Mouse (Mus musculus) liver, embryonic 14 days (tissue): ENCODE measurements around the gene Lifr. TPM values are rescaled to one million over a fixed set of nuclear protein-coding genes. Genes with fewer than 3 reads are reported as not detected.

ENCODE experiments used
- polyA plus RNA-seq: library from polyadenylated mRNA; depleted of rRNA; stranded (reverse); fragments of >200 nt; gene quantifications from 2 replicates; pipeline ENCODE4 v1.2.3, GENCODE M21; 2012; rRNA removed

Gene Lifr
- 9.1 and 9.4 TPM in 2 replicates for polyA plus RNA-seq

DNA sequence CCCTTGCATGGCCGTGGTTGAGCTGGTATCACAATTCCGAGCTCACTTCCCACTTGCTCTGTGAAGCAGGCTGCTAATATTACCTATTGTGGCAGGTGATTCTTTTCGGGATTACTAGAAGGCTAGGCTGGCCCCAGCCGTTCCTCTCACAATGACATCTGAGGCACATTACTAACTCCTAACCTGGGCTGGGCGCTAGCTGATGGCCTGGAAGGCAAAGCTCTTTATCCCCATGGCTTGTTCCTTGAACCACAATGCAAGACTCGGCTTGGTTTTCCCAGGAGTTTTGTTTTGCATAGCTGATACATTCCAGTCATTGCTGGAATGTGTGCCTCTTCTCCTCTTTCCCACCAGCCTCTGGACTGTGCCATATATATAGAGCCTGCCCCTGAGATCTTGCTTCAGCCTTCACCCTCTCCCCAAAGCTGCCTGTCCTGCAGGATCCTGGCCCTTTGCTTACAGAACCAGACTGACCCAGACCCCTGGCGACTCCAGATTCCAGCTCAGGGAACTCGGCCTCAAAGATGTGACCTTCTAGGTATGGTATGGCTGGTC, at the start of gene Lifr:
TSS of gene Lifr (plus strand) at position 404 of the 555 bp plus-strand sequence.

Other genes with a start within 250 kb of the Lifr start
- gene Osmr, start 215.6 kb upstream of the Lifr start, polyA plus RNA-seq, result 0.16 and 0.19 TPM in 2 replicates